8 mouse cellular contexts compared by ENCODE assay signal in the genomic region with DNA sequence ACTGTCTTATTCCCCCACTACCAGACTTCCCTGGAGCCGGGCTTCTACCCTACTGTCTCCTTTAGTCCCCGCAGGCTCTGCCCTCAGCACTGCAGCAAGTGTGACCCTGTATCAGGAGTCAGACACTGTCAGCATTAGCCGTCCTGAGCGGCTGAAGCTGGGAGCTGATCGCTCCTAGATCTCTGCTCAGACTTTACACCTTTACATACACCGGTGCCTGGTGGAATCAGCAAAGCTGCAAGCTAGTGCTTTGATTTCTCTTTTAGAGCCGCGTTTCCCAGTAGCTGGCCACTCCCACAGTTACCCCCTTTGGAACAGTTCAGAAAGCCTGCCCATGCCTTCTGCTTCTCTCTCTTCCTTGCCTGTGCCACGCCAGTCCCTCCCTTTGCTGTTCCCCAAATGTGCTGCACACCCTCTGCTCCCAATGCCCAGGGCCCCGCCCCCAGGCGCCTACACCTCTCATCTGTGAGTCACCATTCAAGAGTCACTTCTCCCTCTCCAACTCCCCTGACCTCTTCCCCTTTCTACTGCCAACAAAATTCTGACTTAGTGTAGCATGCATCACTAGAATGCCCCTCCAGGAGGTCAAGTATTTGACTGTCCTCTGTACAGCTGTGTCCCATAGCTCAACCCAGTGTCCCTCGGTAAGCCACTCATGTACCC. TPM values are rescaled to one million over a fixed set of nuclear protein-coding genes. Genes with fewer than 3 reads are reported as not detected.
DNase-seq lines count a peak whose midpoint lies in the region; ATAC-seq and TF ChIP-seq lines count a peak whose summit lies in the region.

No protein-coding gene starts in this region.

- DNase-seq in 3T3-L1 (ENCODE audit: low read depth, low spot score) = peak; percentile 96
- peak; percentile 66 to 70 for DNase-seq in B cell, adult 2 months
- peak; percentile 53 to 55 for DNase-seq in gastrocnemius, postnatal 36 days
- peak; percentile 10 for DNase-seq in kidney, adult 18-20 months
- peak; percentile 70 for DNase-seq in lung, embryonic 14.5 days
- peak; percentile 48 for DNase-seq in spleen, adult 12 weeks (ENCODE audit: low spot score)
- DNase-seq in left cerebral cortex, adult 8-10 months (ENCODE audit: low spot score in 2 of 2) = no peak

- H3K9ac ChIP-seq in lung, embryonic 14.5 days = peak overlapping the region; percentile 31; the same call in 1 of the 2 replicates

- H3K27ac ChIP-seq in brown adipose tissue, adult 24 weeks (replicated peaks; ENCODE audit: low read depth, low read length) = no peak overlapping the region
- no peak overlapping the region for H3K27ac ChIP-seq in lung, embryonic 14.5 days (ENCODE audit: low read depth)

- intact Hi-C loops in gastrocnemius, postnatal 36 days (cut with DNase I) = loop anchor here (5.0 kb wide), 1 partner anchor 67 kb away; the partner anchor contains the start of gene Foxn2

- 20% methylated on average over 12 of the region's 12 CpGs for WGBS in lung, embryonic 14.5 days

- H3K4me1 ChIP-seq in brown adipose tissue, adult 24 weeks (ENCODE audit: control insufficient read depth, insufficient read depth, insufficient read length, low read length) = peaks cover 2% of the 10 kb centered on the region; the same call in 1 of the 2 replicates
- peaks cover 21% of the 10 kb centered on the region for H3K4me1 ChIP-seq in lung, embryonic 14.5 days (ENCODE audit: insufficient read depth)

- no peaks in the 10 kb centered on the region for H3K9me3 ChIP-seq in lung, embryonic 14.5 days (ENCODE audit: low read depth, low read length)

- ATAC-seq in lung, embryonic 14.5 days (ENCODE audit: insufficient read depth) = peak; percentile 52

- peak overlapping the region; percentile 43 for H3K4me2 ChIP-seq in lung, embryonic 14.5 days

- peak overlapping the region; percentile 31 for H3K4me3 ChIP-seq in brown adipose tissue, adult 24 weeks (ENCODE audit: insufficient read depth, low read depth, low read length)
- H3K4me3 ChIP-seq in lung, embryonic 14.5 days (ENCODE audit: low read depth, low read length) = no peak overlapping the region

- TF ChIP-seq CTCF in lung, embryonic 14.5 days (IDR thresholded peaks at IDR 0.05; ENCODE audit: low read depth) = no peak

- no peaks in the 10 kb centered on the region for H3K36me3 ChIP-seq in lung, embryonic 14.5 days (ENCODE audit: insufficient read depth)

- H3K27me3 ChIP-seq in lung, embryonic 14.5 days (ENCODE audit: insufficient read depth, low read length) = no peaks in the 10 kb centered on the region

RNA-seq across cellular contexts. Expression of gene Ppp1r21, which starts 20.9 kb away (rescaled TPM):
- polyA plus RNA-seq in brown adipose tissue, adult 24 weeks (2012; ENCODE audit: insufficient read depth, insufficient read length, missing spikeins) = 7.8 and 13.8 TPM in 2 replicates
- 1 to 10 TPM; 4.5 to 4.7 TPM for total RNA-seq in gastrocnemius, postnatal 36 days (2021)
- 26.4 and 28.7 TPM in 2 replicates for polyA plus RNA-seq in lung, embryonic 14.5 days (2014; fragmentation: Nextera tagmentation; extraction: Ambion mirVana)
- total RNA-seq in left cerebral cortex, adult 8-10 months (2022) = 10 to 100 TPM; 78.4 to 85.9 (median 82.3) TPM

Comparison
In these comparisons a context has a peak if more than half of its experiments do, and no peak if none do; other contexts are left out.
1. DNase-seq: peak in 3T3-L1 (single experiment), B cell, adult 2 months (2 of 2), gastrocnemius, postnatal 36 days (2 of 2), kidney, adult 18-20 months (single experiment), lung, embryonic 14.5 days (single experiment) and spleen, adult 12 weeks (single experiment); none in left cerebral cortex, adult 8-10 months (0 of 2).
2. RNA of gene Ppp1r21, which starts 20.9 kb away (total RNA-seq): 78.4 to 85.9 TPM in left cerebral cortex, adult 8-10 months; 4.5 to 4.7 TPM in gastrocnemius, postnatal 36 days; every median in the first group is over 10 times any median in the second.